In the genomic region with DNA sequence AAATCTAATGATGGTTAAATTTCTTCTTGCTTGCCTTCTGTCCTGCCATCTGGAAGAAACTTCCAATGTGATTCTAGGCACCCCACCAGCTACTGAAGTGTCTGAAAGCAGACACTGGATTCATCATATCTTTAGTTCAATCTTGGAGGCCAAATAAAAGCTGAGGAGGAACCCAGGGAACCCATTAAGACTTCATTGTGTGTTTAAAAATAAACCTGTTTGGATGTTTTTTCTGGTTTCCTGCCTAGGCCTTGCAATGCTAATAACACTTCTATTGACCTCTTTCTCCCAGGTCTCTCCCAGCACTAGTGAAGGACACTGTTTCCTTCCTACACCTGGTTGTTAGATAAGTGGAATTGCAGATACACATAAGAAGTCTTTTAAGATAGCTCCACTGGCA, we compare ENCODE assay signal across 26 mouse cellular contexts.
"Had no signal": no experiment of that assay in that cellular context is flagged by ENCODE, and none has a peak within 500 bp of the region (broad histone marks: within the 10 kb centered on the region; RNA-seq: fewer than 3 reads in every experiment).

No protein-coding gene starts in this region.

- H3K9me3 ChIP-seq: heart, embryonic 10.5 days; hindbrain, embryonic 10.5 days; hindbrain, embryonic 12.5 days; intestine, embryonic 15.5 days; limb, embryonic 10.5 days; limb, embryonic 12.5 days; liver, embryonic 13.5 days; liver, embryonic 15.5 days had no signal

- H3K4me1 ChIP-seq: heart, embryonic 10.5 days; hindbrain, embryonic 10.5 days; hindbrain, embryonic 12.5 days; intestine, embryonic 15.5 days; limb, embryonic 10.5 days; limb, embryonic 12.5 days; liver, embryonic 13.5 days; liver, embryonic 15.5 days had no signal

- H3K36me3 ChIP-seq: heart, embryonic 10.5 days; hindbrain, embryonic 10.5 days; hindbrain, embryonic 12.5 days; intestine, embryonic 15.5 days; limb, embryonic 10.5 days; limb, embryonic 12.5 days; liver, embryonic 13.5 days; liver, embryonic 15.5 days had no signal

- H3K4me2 ChIP-seq: hindbrain, embryonic 12.5 days; hindbrain, embryonic 14.5 days; intestine, embryonic 15.5 days; limb, embryonic 12.5 days; liver, embryonic 11.5 days; liver, embryonic 13.5 days; liver, embryonic 15.5 days had no signal

- H3K27me3 ChIP-seq: hindbrain, embryonic 12.5 days; intestine, embryonic 15.5 days; limb, embryonic 12.5 days; liver, embryonic 13.5 days; liver, embryonic 15.5 days had no signal

- H3K27ac ChIP-seq: gastrocnemius, adult 2 months; heart, adult 2 months; heart, embryonic 10.5 days; hindbrain, embryonic 10.5 days; hindbrain, embryonic 12.5 days; hindbrain, embryonic 14.5 days; intestine, embryonic 15.5 days; left cerebral cortex, adult 2 months; limb, embryonic 10.5 days; limb, embryonic 12.5 days; liver, embryonic 13.5 days; liver, embryonic 15.5 days had no signal

- H3K4me3 ChIP-seq: gastrocnemius, adult 2 months; heart, adult 2 months; heart, embryonic 10.5 days; hindbrain, embryonic 10.5 days; hindbrain, embryonic 12.5 days; intestine, embryonic 15.5 days; left cerebral cortex, adult 2 months; limb, embryonic 10.5 days; limb, embryonic 12.5 days; liver, embryonic 13.5 days; liver, embryonic 15.5 days had no signal

- H3K9ac ChIP-seq: hindbrain, embryonic 12.5 days; hindbrain, embryonic 14.5 days; intestine, embryonic 15.5 days; limb, embryonic 12.5 days; liver, embryonic 13.5 days; liver, embryonic 15.5 days; liver, postnatal 0 days had no signal

- ATAC-seq: hindbrain, embryonic 16.5 days; inflammation-experienced regulatory T-cells, adult 6 months; intestine, embryonic 15.5 days; intestine, postnatal 0 days; liver, postnatal 0 days had no signal

- DNase-seq: gastrocnemius, adult 2 months; gastrocnemius, postnatal 10 days; gastrocnemius, postnatal 25 days; heart, adult 2 months; heart, postnatal 4 days; kidney, adult 18-20 months; kidney, adult 8-10 months; kidney, postnatal 10 days; kidney, postnatal 25 days; kidney, postnatal 4 days; liver; liver, embryonic 13.5 days; liver, postnatal 0 days had no signal
